Mouse (Mus musculus) C2C12 (cell line): Measurements from ENCODE around the gene Efhd2. TPM values are rescaled to one million over a fixed set of nuclear protein-coding genes. Genes with fewer than 3 reads are reported as not detected.

Experiments used
- H3K27me3 ChIP-seq: one replicate; pipeline ENCODE4 v1.6.1; 2011; ENCODE audit not compliant: control insufficient read depth, insufficient read depth, insufficient read length
- H3K36me3 ChIP-seq: one replicate; pipeline ENCODE4 v1.6.1; 2011; ENCODE audit not compliant: control insufficient read depth, insufficient read depth
- H3K4me3 ChIP-seq: one replicate; pipeline ENCODE4 v1.5.1; 2011; ENCODE audit warnings: mild to moderate bottlenecking, control low read depth; ENCODE audit not compliant: poor library complexity, insufficient read depth, severe bottlenecking
- H3K79me2 ChIP-seq: one replicate; pipeline ENCODE4 v1.6.1; 2011; ENCODE audit not compliant: control insufficient read depth, insufficient read depth
- H3K79me3 ChIP-seq: one replicate; pipeline ENCODE4 v1.6.1; 2011; ENCODE audit warnings: low read depth, control low read depth
- H3ac ChIP-seq: one replicate; pipeline ENCODE3; 2011; ENCODE audit warnings: low read depth; ENCODE audit not compliant: control insufficient read depth, insufficient read length
- CEBPB ChIP-seq: IDR thresholded peaks from one replicate; pipeline ENCODE4 v1.6.1; 2011; ENCODE audit warnings: low read depth, mild to moderate bottlenecking, control low read depth, moderate library complexity
- CTCF ChIP-seq: IDR thresholded peaks from one replicate; pipeline ENCODE4 v1.5.1; 2011; ENCODE audit not compliant: control insufficient read depth, insufficient read depth, insufficient read length
- FOSL1 ChIP-seq: IDR thresholded peaks from one replicate; pipeline ENCODE4 v1.8.0; 2011; ENCODE audit warnings: mild to moderate bottlenecking, low read length; ENCODE audit not compliant: poor library complexity, insufficient read depth, severe bottlenecking
- MAX ChIP-seq: IDR thresholded peaks from one replicate; pipeline ENCODE4 v1.6.1; 2011; ENCODE audit warnings: mild to moderate bottlenecking, control low read depth
- MYOD1 ChIP-seq: IDR thresholded peaks from one replicate; pipeline ENCODE4 v1.6.1; 2011; ENCODE audit warnings: low read depth; ENCODE audit not compliant: control insufficient read depth, insufficient read length
- MYOG ChIP-seq: IDR thresholded peaks from one replicate; pipeline ENCODE4 v1.6.1; 2011; ENCODE audit not compliant: control insufficient read depth, insufficient read length; ENCODE audit errors: extremely low read depth
- USF1 ChIP-seq: IDR thresholded peaks from one replicate; pipeline ENCODE4 v1.6.1; 2011; ENCODE audit warnings: low read depth, mild to moderate bottlenecking, control low read depth, moderate library complexity
- polyA plus RNA-seq: library from polyadenylated mRNA; unstranded; fragments of >200 nt; fragmentation: generic; extraction: Trizol; gene quantifications from one replicate; pipeline ENCODE4 v1.2.1, GENCODE M21; 2012; ENCODE audit warnings: missing spikeins

Efhd2 gene
- polyA plus RNA-seq, 1 experiment = 45.1 TPM

DNA sequence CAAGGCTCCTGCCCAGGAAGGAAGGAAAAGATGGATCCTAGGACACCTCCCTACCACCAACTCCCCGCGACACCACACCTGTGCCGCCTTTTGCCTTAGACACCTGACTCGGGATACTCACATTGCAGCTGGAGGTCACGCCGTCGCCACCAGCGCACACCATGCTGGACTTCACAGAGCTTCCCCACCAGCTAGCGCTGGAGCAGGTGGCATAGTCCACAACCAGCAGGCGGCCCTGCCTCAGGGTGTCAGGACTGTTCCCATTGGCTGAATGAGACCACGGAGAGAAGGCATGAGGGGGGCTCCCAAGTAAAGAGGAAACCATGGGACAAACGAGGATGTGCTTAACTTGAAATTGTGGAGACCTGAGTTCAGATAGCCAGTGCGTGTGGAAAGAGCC, 55.9 kb downstream of the Efhd2 start:
- TF ChIP-seq MAX (no peak), FOSL1 (no peak), USF1 (no peak), CTCF (no peak), CEBPB (no peak), MYOG (no peak), MYOD1 (no peak)
- H3ac ChIP-seq = no peak overlapping the region
- no peaks in the 10 kb centered on the region for H3K79me2 ChIP-seq
- no peaks in the 10 kb centered on the region for H3K27me3 ChIP-seq
- H3K79me3 ChIP-seq = no peaks in the 10 kb centered on the region
- no peak overlapping the region for H3K4me3 ChIP-seq
- H3K36me3 ChIP-seq = no peaks in the 10 kb centered on the region

DNA sequence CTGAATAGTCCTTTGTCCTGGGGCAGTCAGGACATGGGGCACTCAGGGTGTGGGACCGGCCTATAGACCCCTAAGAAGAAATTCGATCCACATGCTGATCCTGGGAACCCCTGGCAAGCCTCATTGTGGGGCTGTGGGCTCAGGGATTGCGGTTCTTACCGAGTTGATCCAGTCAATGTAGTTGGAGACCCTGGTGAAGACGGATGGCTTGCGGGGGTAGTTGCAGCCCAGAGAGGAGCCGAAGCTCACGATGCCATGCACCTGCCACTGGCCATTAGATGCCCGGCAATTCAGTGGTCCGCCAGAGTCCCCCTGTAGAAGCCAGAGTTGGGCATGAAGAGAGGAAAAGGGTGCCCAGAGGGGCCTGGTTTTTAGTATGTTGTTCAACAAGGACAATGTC, 57.0 kb downstream of the Efhd2 start:
- no peak overlapping the region for H3K4me3 ChIP-seq
- TF ChIP-seq CEBPB (no peak), USF1 (no peak), MYOG (no peak), FOSL1 (no peak), MYOD1 (no peak), MAX (no peak), CTCF (no peak)
- H3K79me3 ChIP-seq = no peaks in the 10 kb centered on the region
- no peaks in the 10 kb centered on the region for H3K79me2 ChIP-seq
- no peak overlapping the region for H3ac ChIP-seq
- H3K36me3 ChIP-seq = no peaks in the 10 kb centered on the region
- no peaks in the 10 kb centered on the region for H3K27me3 ChIP-seq

DNA sequence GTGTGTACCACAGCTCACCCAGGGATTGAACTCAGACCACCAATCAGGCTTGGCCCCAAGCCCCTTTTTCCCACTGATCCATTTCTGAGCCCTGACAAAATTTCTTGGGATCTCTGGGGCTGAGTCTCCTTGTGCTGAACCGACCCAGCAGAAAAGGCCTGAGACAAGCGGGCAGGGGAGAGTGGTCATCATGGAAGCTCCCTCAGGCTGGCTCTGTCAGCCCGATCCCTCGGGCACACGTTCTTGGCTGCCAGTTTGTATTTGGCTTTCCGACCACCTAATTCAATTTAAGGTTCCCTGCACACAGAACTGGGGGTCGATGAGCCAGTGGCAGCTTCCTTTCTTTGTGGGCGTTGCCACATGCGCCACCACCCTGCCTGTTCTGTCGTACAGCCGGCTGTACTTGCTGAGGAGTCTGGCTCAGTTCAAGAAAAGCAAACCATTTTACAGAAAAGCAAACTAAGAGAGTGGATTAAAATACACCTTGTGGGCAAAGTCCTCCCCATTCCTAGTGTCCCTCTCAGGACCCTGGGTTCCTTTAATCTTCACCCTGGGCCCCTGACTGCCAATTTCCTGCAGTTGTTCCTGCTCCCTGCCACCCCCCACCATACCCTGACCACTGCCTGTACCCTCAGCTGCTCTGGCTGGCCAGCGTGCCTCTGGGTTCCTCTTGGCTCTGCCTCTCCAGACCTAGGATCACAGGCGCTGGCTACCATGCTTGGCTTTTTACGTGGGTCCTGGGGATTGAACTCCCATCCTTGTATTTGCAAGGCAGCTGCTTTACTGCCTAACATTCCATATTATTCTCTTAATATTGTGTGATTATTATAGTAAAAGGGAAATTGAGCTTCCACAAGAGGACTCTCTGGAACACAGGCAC, 57.7 kb downstream of the Efhd2 start:
- Histone ChIP-seq H3K79me3 (no peaks in the 10 kb centered on the region), H3K4me3 (no peak overlapping the region), H3K27me3 (no peaks in the 10 kb centered on the region), H3K36me3 (no peaks in the 10 kb centered on the region), H3ac (no peak overlapping the region), H3K79me2 (no peaks in the 10 kb centered on the region)
- TF ChIP-seq USF1 (no peak), MAX (no peak), MYOD1 (no peak), CTCF (no peak), CEBPB (no peak), FOSL1 (no peak), MYOG (no peak)

DNA sequence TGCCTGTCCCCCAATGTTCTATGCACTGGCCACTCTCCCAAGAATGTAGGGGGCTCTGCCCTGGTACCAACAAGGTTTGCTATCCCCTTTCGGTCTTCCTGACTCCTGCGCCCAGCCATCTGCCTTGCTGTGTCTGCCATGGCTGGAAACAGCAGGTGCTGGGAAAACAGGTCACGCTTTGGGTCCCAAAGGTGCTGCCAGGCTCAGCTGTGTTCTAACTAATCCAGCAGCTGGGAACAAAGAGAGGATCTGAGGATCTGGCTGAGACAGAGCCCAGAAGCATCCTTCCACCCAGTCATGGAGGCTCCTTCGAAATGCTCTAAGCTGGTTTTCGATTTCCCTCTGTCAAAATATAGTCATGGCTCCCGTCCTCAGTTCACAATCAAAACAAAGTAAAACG, 58.5 kb downstream of the Efhd2 start:
- no peaks in the 10 kb centered on the region for H3K79me2 ChIP-seq
- no peak overlapping the region for H3ac ChIP-seq
- no peaks in the 10 kb centered on the region for H3K27me3 ChIP-seq
- H3K79me3 ChIP-seq = no peaks in the 10 kb centered on the region
- no peaks in the 10 kb centered on the region for H3K36me3 ChIP-seq
- no peak overlapping the region for H3K4me3 ChIP-seq
- no peak for TF ChIP-seq CTCF
- no peak for TF ChIP-seq USF1

DNA sequence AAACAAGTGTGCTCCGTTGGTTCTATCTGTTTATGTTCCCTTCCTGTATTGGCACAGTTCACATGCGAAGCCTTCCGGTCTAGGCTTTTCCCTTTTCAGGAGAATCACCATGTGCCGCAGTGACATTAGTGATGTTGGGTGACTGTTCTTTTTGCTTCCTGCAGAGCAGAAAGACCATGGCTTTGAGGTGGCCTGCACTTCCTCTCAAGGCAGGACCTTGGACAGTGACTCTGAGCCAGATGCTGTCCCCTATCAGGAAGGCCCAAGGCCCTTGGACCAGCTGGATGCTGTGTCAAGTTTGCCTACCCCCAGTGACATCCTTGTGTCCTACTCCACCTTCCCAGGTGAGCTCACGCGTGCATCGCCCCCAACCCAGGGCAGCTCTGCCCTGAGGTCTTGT, 63.3 kb downstream of the Efhd2 start:
- TF ChIP-seq USF1 (no peak), CEBPB (no peak), FOSL1 (no peak), MAX (no peak), MYOG (no peak), MYOD1 (no peak), CTCF (no peak)
- Histone ChIP-seq H3ac (no peak overlapping the region), H3K79me2 (no peaks in the 10 kb centered on the region), H3K79me3 (no peaks in the 10 kb centered on the region), H3K27me3 (no peaks in the 10 kb centered on the region), H3K36me3 (peaks cover 9% of the 10 kb centered on the region), H3K4me3 (no peak overlapping the region)

DNA sequence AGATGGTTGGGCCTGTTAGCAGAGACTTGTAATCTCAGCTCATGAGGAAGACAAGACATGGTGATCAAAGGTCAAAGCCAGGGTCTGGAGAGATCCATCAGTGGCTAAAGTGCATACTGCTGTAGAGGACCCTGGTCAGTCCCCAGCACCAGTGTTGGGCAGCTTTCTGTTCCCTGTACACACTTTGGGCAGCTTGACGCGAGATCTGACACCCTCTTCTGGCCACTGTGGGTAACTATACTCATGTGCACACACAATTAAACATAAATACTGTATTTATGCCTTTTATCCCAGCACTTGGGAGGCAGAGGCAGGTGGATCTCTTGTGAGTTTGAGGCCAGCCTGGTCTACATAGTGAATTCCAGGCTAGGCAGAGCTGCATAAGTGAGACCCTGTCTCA, 63.7 kb downstream of the Efhd2 start:
- Histone ChIP-seq H3K4me3 (no peak overlapping the region), H3ac (no peak overlapping the region), H3K79me3 (no peaks in the 10 kb centered on the region), H3K36me3 (peaks cover 9% of the 10 kb centered on the region), H3K27me3 (no peaks in the 10 kb centered on the region), H3K79me2 (no peaks in the 10 kb centered on the region)
- TF ChIP-seq MAX (no peak), CEBPB (no peak), MYOG (no peak), MYOD1 (no peak), FOSL1 (no peak), CTCF (no peak), USF1 (no peak)
